ENCODE assay signal across 11 mouse cellular contexts in genomic region chr17:65674710-65675171, GRCm38 (mm10). TPM values are rescaled to one million over a fixed set of nuclear protein-coding genes. Genes with fewer than 3 reads are reported as not detected.
DNase-seq lines count a peak whose midpoint lies in the region; ATAC-seq and TF ChIP-seq lines count a peak whose summit lies in the region.
"Had no signal": no experiment of that assay in that cellular context is flagged by ENCODE, and none has a peak within 500 bp of the region (broad histone marks: within the 10 kb centered on the region; RNA-seq: fewer than 3 reads in every experiment).

No protein-coding gene starts in this region.

- H3K27me3 ChIP-seq in kidney, embryonic 14.5 days (ENCODE audit: control insufficient read depth, insufficient read depth, low read length) = no peaks in the 10 kb centered on the region
- peaks cover 5% of the 10 kb centered on the region; the same call in 1 of the 2 replicates for H3K27me3 ChIP-seq in G1E (ENCODE audit: insufficient read depth, low read length)
- H3K27me3 ChIP-seq in heart, postnatal 0 days (ENCODE audit: control insufficient read depth, insufficient read depth, low read length) = no peaks in the 10 kb centered on the region
- H3K27me3 ChIP-seq: embryonic facial prominence, embryonic 15.5 days; limb, embryonic 13.5 days had no signal

- H3K4me3 ChIP-seq in kidney, embryonic 14.5 days (ENCODE audit: low read length) = no peak overlapping the region
- no peak overlapping the region for H3K4me3 ChIP-seq in G1E (ENCODE audit: low read depth, low read length)
- H3K4me3 ChIP-seq in heart, postnatal 0 days (ENCODE audit: low read depth, low read length) = no peak overlapping the region
- H3K4me3 ChIP-seq: embryonic facial prominence, embryonic 15.5 days; hindbrain, embryonic 10.5 days; limb, embryonic 13.5 days had no signal

- no peak overlapping the region for H3K4me2 ChIP-seq in kidney, embryonic 14.5 days (replicated peaks; ENCODE audit: low read depth, low read length)
- no peak overlapping the region for H3K4me2 ChIP-seq in heart, postnatal 0 days (ENCODE audit: low read depth, low read length)
- H3K4me2 ChIP-seq: embryonic facial prominence, embryonic 15.5 days; limb, embryonic 13.5 days had no signal

- H3K4me1 ChIP-seq in kidney, embryonic 14.5 days (ENCODE audit: control insufficient read depth, insufficient read depth, low read length) = no peaks in the 10 kb centered on the region
- peaks cover 4% of the 10 kb centered on the region; the same call in 1 of the 2 replicates for H3K4me1 ChIP-seq in G1E (ENCODE audit: insufficient read depth, low read depth, low read length)
- peaks cover 8% of the 10 kb centered on the region for H3K4me1 ChIP-seq in heart, postnatal 0 days (ENCODE audit: control insufficient read depth, insufficient read depth)
- H3K4me1 ChIP-seq: hindbrain, embryonic 10.5 days had no signal

- H3K27ac ChIP-seq in kidney, embryonic 14.5 days (ENCODE audit: low read depth, low read length) = no peak overlapping the region
- H3K27ac ChIP-seq in heart, postnatal 0 days (ENCODE audit: low read depth) = peak overlapping the region; percentile 28; the same call in 1 of the 2 replicates
- H3K27ac ChIP-seq: embryonic facial prominence, embryonic 15.5 days; hindbrain, embryonic 10.5 days; limb, embryonic 13.5 days had no signal

- 65% methylated on average over 1 of the region's 1 CpGs for WGBS in kidney, embryonic 14.5 days
- 13% methylated on average over 1 of the region's 1 CpGs for WGBS in heart, postnatal 0 days

- no peaks in the 10 kb centered on the region for H3K36me3 ChIP-seq in kidney, embryonic 14.5 days (ENCODE audit: control insufficient read depth, insufficient read depth, low read length)
- no peaks in the 10 kb centered on the region for H3K36me3 ChIP-seq in G1E (replicated peaks)
- no peaks in the 10 kb centered on the region for H3K36me3 ChIP-seq in heart, postnatal 0 days (replicated peaks; ENCODE audit: control insufficient read depth, insufficient read depth, low read length)
- H3K36me3 ChIP-seq: embryonic facial prominence, embryonic 15.5 days; hindbrain, embryonic 10.5 days; limb, embryonic 13.5 days had no signal

- no peak overlapping the region for H3K9ac ChIP-seq in kidney, embryonic 14.5 days (ENCODE audit: low read depth, low read length)
- no peak overlapping the region for H3K9ac ChIP-seq in heart, postnatal 0 days (replicated peaks; ENCODE audit: low read depth, low read length)
- H3K9ac ChIP-seq: embryonic facial prominence, embryonic 15.5 days; limb, embryonic 13.5 days had no signal

- peak; percentile 11 for DNase-seq in kidney, adult 11 months
- no peak for DNase-seq in G1E (ENCODE audit: low spot score)
- no peak for DNase-seq in heart, postnatal 0 days (ENCODE audit: low spot score)
- DNase-seq in T-cell, adult 2 months (ENCODE audit: low spot score) = no peak
- no peak for DNase-seq in left cerebral cortex, postnatal 36 days (ENCODE audit: low spot score in 2 of 2)
- DNase-seq in left cerebral cortex, postnatal 4 days = no peak

- intact Hi-C loops in left cerebral cortex, postnatal 36 days (cut with DNase I) = no loop called here
- intact Hi-C loops in left cerebral cortex, postnatal 4 days (cut with DNase I) = no loop called here

- no peak for TF ChIP-seq CTCF in G1E (IDR thresholded peaks at IDR 0.05; ENCODE audit: low read depth, low read length)
- no peak for TF ChIP-seq CTCF in heart, postnatal 0 days (IDR thresholded peaks at IDR 0.05; ENCODE audit: low read depth)

- no peaks in the 10 kb centered on the region for H3K9me3 ChIP-seq in kidney, embryonic 14.5 days (ENCODE audit: control insufficient read depth, low read length)
- H3K9me3 ChIP-seq in G1E (replicated peaks) = no peaks in the 10 kb centered on the region
- no peaks in the 10 kb centered on the region for H3K9me3 ChIP-seq in heart, postnatal 0 days (replicated peaks; ENCODE audit: control insufficient read depth, low read length)
- H3K9me3 ChIP-seq: embryonic facial prominence, embryonic 15.5 days; limb, embryonic 13.5 days had no signal

- no peak for ATAC-seq in kidney, embryonic 14.5 days (ENCODE audit: low FRiP score, low TSS enrichment)
- ATAC-seq in G1E (ENCODE audit: extremely low read depth, insufficient number of reproducible peaks, low FRiP score, poor library complexity, severe bottlenecking) = peak; percentile 78
- peak; percentile 36 for ATAC-seq in heart, postnatal 0 days (ENCODE audit: insufficient read depth, low read depth)
- ATAC-seq in megakaryocyte progenitor cell, adult 5-6 weeks (replicated peaks; ENCODE audit: poor library complexity) = peak; percentile 87

- TF ChIP-seq EP300 in heart, postnatal 0 days (IDR thresholded peaks at IDR 0.05; ENCODE audit: low read depth) = no peak

RNA-seq across cellular contexts. Expression of gene Txndc2, which starts 32.8 kb away (rescaled TPM):
- not detected in 2 replicates for polyA plus RNA-seq in kidney, embryonic 14.5 days (2014; fragmentation: Nextera tagmentation; extraction: Ambion mirVana)
- total RNA-seq in G1E (2014; fragmentation: Nextera tagmentation) = not detected in 2 replicates
- 0.06 and 0.22 TPM in 2 replicates for total RNA-seq in G1E (2017)
- not detected in 2 replicates for polyA plus RNA-seq in G1E (2012)
- total RNA-seq in heart, postnatal 0 days (2014; rRNA removed; ENCODE audit: low replicate concordance) = not detected in 2 replicates
- polyA plus RNA-seq in heart, postnatal 0 days (2015; fragmentation: Nextera tagmentation; extraction: Ambion mirVana) = 0.16 and 0.18 TPM in 2 replicates
- total RNA-seq in megakaryocyte progenitor cell, adult 5-6 weeks (2015) = 0.17 and 0.22 TPM in 2 replicates
- total RNA-seq in megakaryocyte progenitor cell, adult 5-6 weeks (2017) = not detected in 2 replicates
- total RNA-seq in left cerebral cortex, postnatal 36 days (2021) = under 1 TPM in 1 of 2 experiments, not detected in 1; 0.30 TPM
- total RNA-seq in left cerebral cortex, postnatal 4 days (2021) = under 1 TPM; 0.28 to 0.44 TPM
